Mouse (Mus musculus) megakaryocyte progenitor cell, adult 5-6 weeks (primary cell): ENCODE data around the gene Alkbh8. TPM values are rescaled to one million over a fixed set of nuclear protein-coding genes. Genes with fewer than 3 reads are reported as not detected.
"Not testable (repeated sequence)": the region's sequence is repeated elsewhere in the genome, so short reads cannot be mapped to it uniquely, and the experiment has no call there.

Experiments
- ATAC-seq: replicated peaks from 2 replicates; pipeline ENCODE4 v1.8.0; 2016; ENCODE audit warnings: mild to moderate bottlenecking, moderate TSS enrichment, inconsistent platforms; ENCODE audit not compliant: poor library complexity
- total RNA-seq, 2 experiments: library from RNA; stranded (forward) in 1 of 2; stranded (reverse) in 1 of 2; fragments of 157-497, 149-512 nt in 1 of 2; fragments of 200-1000 nt in 1 of 2; gene quantifications; 2 replicates each; pipeline versions ENCODE4 v1.2.3 to v1.2.4; 2015 to 2017

Alkbh8 gene
- total RNA-seq (2015): 20.6 and 26.3 TPM in 2 replicates
- 17.9 and 21.5 TPM in 2 replicates for total RNA-seq (2017)

- peak; percentile 91 for ATAC-seq
Observed at GRCm38 (mm10) chr9:3334962-3335767, at the start of gene Alkbh8. Alkbh8 (plus strand) TSS chr9:3335140.

DNA sequence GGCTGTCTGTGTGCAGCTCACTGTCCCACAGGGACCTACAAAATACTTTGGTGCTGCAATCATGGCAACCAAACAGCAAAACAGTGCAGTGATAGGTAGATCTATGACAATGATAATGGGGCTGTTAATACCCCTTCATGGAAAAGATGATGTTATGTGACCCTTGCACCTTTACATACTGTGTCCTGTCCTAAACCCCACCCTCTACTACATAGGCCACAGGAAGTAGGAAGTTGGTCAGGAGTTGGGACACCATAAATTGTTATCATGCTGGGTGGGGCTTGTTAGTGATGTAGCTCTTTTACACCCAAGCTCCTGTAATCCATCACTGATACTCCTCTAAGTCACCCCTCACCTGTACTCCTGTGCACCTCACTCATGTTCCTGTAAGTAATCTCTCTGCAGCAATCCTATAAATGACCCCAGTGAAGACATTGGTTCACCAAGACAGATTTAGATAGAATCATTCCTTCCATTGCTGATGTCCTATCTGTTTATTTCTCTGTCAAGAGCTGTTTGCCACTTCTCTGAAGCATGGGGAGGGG is 25.6 kb upstream of the Alkbh8 start:
- ATAC-seq: 0 out of 2 replicates have a peak, but pooled peaks have one; percentile 23

DNA sequence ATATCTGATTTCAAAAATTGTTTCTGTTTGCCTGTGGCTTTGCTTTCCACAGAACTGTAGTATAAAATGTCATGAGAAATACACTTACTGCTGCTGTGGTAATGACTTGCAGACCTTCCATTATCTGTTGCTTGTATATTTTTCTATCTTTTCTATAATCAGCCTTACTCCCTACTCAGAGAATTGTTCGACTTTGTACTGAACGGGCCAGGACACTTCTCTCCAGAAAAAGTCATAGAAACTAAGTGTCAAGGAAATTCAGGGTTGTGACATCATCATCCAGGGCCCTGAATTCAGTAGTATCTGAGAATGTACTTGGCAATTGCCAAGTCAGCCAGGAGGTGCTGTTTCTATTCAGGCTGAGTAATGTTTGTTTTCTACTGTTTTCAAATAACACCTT is 24.9 kb upstream of the Alkbh8 start:
- no peak for ATAC-seq

- peak; percentile 18 for ATAC-seq
Observed at GRCm38 (mm10) chr9:3327342-3328053, 7.4 kb upstream of the Alkbh8 start.

- peak; percentile 58 for ATAC-seq
Observed at GRCm38 (mm10) chr9:3328054-3328595, 6.8 kb upstream of the Alkbh8 start.

- ATAC-seq: no peak
Observed at GRCm38 (mm10) chr9:3330319-3330718, 4.6 kb upstream of the Alkbh8 start.

- ATAC-seq: peak; percentile 48
Observed at GRCm38 (mm10) chr9:3330737-3331384, 4.1 kb upstream of the Alkbh8 start.

DNA sequence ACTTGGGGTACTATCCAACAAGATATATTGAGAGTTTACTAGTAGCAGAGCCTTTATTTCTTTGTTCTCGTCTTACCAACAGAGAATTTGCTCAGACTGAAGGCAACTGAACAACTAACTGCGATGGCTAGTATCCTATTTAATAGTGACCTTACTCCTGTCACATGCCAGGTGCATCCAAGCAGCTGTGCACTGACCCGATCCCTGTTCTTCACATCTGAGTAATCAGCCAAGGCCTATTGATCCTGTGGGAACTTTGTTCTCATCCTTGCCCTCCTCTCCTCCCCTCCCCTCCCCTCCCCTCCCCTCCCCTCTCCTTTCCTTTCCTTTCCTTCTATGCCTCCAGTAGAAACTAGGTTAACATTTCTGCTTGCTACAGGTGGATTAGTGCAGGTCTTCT is 1.7 kb downstream of the Alkbh8 start:
- no peak for ATAC-seq

DNA sequence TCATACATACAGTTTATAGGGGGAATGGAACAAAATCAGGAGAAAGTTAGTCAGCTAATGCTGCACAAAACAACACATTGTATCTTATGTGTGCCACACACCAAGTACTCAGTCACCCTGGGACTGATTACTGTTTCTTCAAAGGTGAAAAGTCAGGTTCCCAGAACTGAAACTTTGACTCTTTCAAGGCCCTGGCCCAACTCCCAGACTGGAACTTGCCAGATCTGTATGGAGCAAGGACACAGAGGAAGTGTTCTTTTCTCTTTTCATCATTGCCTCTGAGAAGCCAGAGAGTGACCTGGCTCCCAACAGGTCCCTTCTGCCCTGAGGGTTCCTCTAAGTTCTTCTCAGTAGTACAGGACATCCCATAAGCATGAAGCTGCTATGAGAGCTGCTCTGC is 10.2 kb downstream of the Alkbh8 start:
- no peak for ATAC-seq

DNA sequence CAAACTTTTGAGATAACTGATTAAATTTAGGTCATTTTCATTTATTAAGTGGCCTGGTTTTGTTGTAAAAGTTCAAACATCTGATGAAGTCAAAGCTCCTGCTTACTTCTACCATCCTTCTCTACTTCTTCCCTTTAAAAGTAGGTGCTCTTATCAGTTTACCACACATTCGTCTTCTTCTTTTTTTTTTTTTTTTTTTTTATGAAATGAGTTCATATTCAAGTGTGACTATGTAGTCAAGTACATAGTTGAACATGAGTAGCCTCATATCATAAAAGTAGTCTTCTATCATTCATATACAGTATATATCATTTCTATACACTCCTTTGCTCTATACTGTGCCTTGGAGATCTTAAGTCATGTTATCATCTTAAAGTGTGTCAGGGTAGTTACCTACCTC is 11.0 kb downstream of the Alkbh8 start:
- ATAC-seq: peak; percentile 77

DNA sequence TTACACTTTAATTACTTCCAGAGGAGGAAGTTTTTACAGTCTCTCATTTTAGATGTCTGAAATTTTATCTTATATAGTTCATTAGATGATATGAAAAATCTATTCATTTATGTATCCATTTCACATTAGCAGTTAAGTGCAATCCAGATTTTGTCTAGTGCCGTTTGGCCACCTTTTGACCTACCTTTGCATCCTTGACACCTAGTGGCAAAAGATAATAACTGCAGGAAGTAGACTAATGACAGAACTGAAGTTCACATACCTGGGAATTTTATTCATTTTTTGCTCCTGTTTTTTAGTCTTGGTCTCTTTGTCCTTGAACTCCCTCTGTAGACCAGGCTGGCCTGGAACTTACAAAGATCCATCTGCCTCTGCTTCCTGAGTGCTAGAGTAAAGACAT is 15.1 kb downstream of the Alkbh8 start:
- peak; percentile 55; the same call in 1 of the 2 replicates for ATAC-seq

GRCm38 (mm10) chr9:3376323-3376722 is 41.4 kb downstream of the Alkbh8 start:
- ATAC-seq: not testable (repeated sequence)

DNA sequence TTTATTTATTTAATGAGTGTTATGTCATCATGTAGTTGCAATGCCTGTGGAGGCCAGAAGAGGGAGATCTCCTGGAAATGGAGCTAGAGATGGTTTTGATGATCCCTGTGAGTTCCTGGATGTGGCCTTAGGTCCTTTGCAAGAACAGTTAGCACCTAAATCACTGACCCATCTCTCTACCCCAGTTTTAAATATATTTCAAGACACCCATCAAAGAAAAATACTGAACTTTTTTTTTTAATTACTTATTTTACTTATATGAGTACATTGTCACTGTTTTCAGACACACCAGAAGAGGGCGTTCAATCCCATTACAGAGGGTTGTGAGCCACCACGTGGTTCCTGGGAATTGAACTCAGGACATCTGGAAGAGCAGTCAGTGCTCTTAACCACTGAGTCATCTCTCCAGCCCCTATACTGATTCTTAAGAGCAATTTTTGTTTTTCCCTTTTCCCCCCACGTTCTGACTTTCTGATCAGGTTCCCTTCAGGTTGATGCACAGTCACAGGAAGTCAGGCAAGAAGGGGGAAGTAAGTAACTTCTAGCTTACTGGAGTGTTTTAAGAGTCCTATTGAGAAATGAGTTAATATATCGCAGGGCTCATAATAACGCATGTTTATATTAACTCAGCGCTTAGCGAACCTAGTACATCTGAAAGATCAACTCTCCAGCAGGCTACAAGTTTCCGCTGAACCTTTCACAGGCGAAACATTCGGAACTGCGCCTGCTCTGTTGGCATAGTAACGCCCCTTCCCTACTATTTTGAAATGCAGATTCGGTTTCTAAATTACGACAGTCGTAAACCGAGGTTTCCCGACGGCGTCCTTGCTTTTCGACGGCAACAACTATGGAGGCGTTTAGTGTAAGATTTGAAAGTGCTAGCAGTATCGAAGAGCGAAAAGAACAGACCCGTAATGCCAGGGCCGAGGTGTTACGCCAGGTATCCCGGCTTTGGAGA is 68.6 kb downstream of the Alkbh8 start, which contains the start of gene Cwf19l2:
Cwf19l2 (plus strand) TSS at position 342 of the 958 bp plus-strand sequence.
- ATAC-seq: peak; percentile 94

- ATAC-seq: peak; percentile 37
Observed at GRCm38 (mm10) chr9:3404372-3404771, 69.4 kb downstream of the Alkbh8 start.

DNA sequence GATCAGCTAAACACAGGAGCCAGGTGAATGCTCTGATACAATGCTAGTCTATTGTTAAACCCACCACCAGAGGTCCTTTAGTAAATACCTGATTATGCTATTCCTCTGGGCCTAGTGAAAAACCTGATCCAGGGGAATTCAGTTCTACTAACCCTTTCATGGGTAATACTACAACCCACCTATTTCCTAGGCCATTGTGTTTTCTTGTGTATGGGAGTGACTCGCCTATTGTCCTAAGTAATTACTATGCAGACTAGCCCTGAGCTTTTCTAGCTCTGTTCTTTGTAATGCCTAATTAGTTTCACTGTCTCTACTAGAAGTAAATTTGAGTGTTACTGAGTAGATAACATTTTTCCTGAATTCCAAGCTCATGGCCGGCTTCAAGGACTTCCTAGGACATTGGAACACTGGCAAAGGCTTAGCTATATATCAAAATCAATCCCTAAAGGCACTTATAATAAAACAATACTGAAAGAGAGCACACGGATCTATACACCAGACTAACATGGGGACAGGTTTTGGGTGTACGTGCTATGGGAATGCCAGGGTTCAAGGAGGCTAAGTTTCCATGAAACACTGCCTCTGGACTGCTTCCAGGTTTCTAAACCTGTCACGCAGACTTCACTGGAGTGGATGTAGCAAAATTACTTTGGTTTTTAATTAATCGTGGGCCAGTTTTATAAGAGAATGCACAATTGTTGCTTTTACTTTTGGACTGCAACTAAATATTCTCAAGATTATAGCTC is 104.8 kb downstream of the Alkbh8 start:
- ATAC-seq: not testable (repeated sequence)
